Mouse (Mus musculus) embryonic fibroblast, embryonic 13.5 days (primary cell): ENCODE measurements at regions not wholly inside any gene's neighbourhood (a gene's known extent, or its start where the extent isn't known, plus 50 kb on each side); places are given as distances from the start of the nearest gene placed in this dataset.

Source experiments
- CTCF ChIP-seq: IDR thresholded peaks from 2 replicates; pipeline ENCODE4 v1.5.1; 2011; ENCODE audit warnings: mild to moderate bottlenecking, control low read depth, low read length, moderate library complexity, borderline replicate concordance; ENCODE audit not compliant: insufficient read depth
- POLR2A ChIP-seq: IDR thresholded peaks from 2 replicates; pipeline ENCODE4 v1.6.1; 2011; ENCODE audit warnings: low read depth, mild to moderate bottlenecking, control low read depth, low read length, moderate library complexity

- no peak for TF ChIP-seq CTCF
- TF ChIP-seq POLR2A: no peak
Measured at GRCm38 (mm10) chr8:88454906-88455305, 66.2 kb upstream of the Nkd1 start.
